Mouse (Mus musculus) ES-E14 (cell line): ENCODE results near the gene Cmya5. TPM values are rescaled to one million over a fixed set of nuclear protein-coding genes. Genes with fewer than 3 reads are reported as not detected.

Experiments
- DNase-seq: peaks from one replicate; pipeline ENCODE4 v3.0.0-alpha.2; 2013; ENCODE audit warnings: low read depth, low spot score
- H3K27ac ChIP-seq: 2 replicates; pipeline ENCODE4 v1.5.1; 2012; ENCODE audit warnings: low read depth, mild to moderate bottlenecking, low read length, moderate library complexity, mixed read lengths; ENCODE audit not compliant: poor library complexity, insufficient read depth, severe bottlenecking
- H3K36me3 ChIP-seq: 2 replicates; pipeline ENCODE4 v1.6.1; 2012; ENCODE audit warnings: mild to moderate bottlenecking, low read length, moderate library complexity, mixed read lengths; ENCODE audit not compliant: control insufficient read depth, poor library complexity, insufficient read depth, severe bottlenecking
- H3K4me1 ChIP-seq, 2 experiments: fragments of 150-350 bp in 1 of 2; sonication (generic) in 1 of 2; 2 replicates each; pipeline ENCODE4 v1.6.1; 2012; ENCODE audit warnings: low read length in 2 of 2, mild to moderate bottlenecking in 1 of 2, mixed read lengths in 1 of 2; ENCODE audit not compliant: control insufficient read depth in 2 of 2, insufficient read depth in 2 of 2, poor library complexity in 1 of 2
- H3K4me3 ChIP-seq, 2 experiments: fragments of 150-350 bp in 1 of 2; sonication (generic) in 1 of 2; 2 replicates each; pipeline ENCODE4 v1.5.1; 2012; ENCODE audit warnings: low read length in 2 of 2, low read depth in 1 of 2, mild to moderate bottlenecking in 1 of 2, mixed read lengths in 1 of 2; ENCODE audit not compliant: insufficient read depth in 1 of 2, poor library complexity in 1 of 2, severe bottlenecking in 1 of 2
- H3K9ac ChIP-seq: 2 replicates; pipeline ENCODE4 v1.6.1; 2012; ENCODE audit warnings: low read depth, mild to moderate bottlenecking, low read length, mixed read lengths; ENCODE audit not compliant: poor library complexity, insufficient read depth, severe bottlenecking
- H3K9me3 ChIP-seq: fragments of 150-350 bp; sonication (generic); 2 replicates; pipeline ENCODE4 v1.6.1; 2012; ENCODE audit warnings: low read depth, mild to moderate bottlenecking, low read length; ENCODE audit not compliant: control insufficient read depth, insufficient read depth
- CHD2 ChIP-seq: IDR thresholded peaks from 2 replicates; pipeline ENCODE4 v1.6.1; 2014; ENCODE audit warnings: mild to moderate bottlenecking, low read depth, low read length, inconsistent platforms
- HCFC1 ChIP-seq: IDR thresholded peaks from 2 replicates; pipeline ENCODE4 v1.6.1; 2012; ENCODE audit warnings: low read length, inconsistent platforms, borderline replicate concordance; ENCODE audit not compliant: insufficient read depth
- MAFK ChIP-seq: IDR thresholded peaks from 2 replicates; pipeline ENCODE4 v1.6.1; 2014; ENCODE audit warnings: mild to moderate bottlenecking, low read depth, low read length, inconsistent platforms; ENCODE audit not compliant: insufficient read depth
- ZC3H11A ChIP-seq: IDR thresholded peaks from 2 replicates; pipeline ENCODE4 v1.6.1; 2012; ENCODE audit warnings: low read depth, mild to moderate bottlenecking, inconsistent platforms, low read length, borderline replicate concordance
- ZNF384 ChIP-seq: IDR thresholded peaks from 2 replicates; pipeline ENCODE4 v1.6.1; 2012; ENCODE audit warnings: low read depth, low read length, inconsistent platforms
- in situ Hi-C, 2 experiments: fragments of 600-800 bp; cut with MboI; formaldehyde crosslinking; loops; one replicate each; pipeline ENCODE4 v1.15.1; 2025; ENCODE audit warnings: low sequenced_read_pairs in 2 of 2, inconsistent platforms in 1 of 2; ENCODE audit not compliant: unreplicated experiment in 2 of 2
- total RNA-seq: library from RNA; depleted of rRNA; stranded (reverse); fragments of 300-350 nt; gene quantifications from 2 replicates; pipeline ENCODE4 v1.2.3, GENCODE M21; 2012

The Cmya5 gene
- total RNA-seq, 1 experiment: 0.49 TPM

DNA sequence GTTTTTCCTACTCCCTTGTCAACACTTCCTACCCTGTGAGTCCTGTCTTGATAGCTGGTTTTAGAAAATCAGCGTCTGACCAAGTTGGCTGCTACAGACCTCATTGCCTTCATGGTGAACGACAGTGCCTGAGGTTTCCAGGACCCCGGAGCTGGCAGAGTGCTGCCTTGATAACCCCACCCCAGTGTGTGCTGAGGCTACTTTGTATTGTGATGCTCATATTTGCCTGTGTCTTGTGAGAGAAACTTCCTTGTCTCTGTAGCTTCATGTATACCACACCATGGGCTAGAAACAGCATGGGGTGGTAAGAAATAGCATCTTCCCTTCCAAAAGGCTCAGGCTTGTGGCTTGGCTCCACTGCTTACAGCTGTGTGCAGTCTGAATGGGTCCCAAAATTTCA, 13.8 kb downstream of the Cmya5 start:
- in situ Hi-C loops: no loop called here
- DNase-seq: no peak
- Histone ChIP-seq H3K9ac (no peak overlapping the region), H3K27ac (no peak overlapping the region), H3K4me1 (no peaks in the 10 kb centered on the region), H3K9me3 (no peaks in the 10 kb centered on the region), H3K4me3 (no peak overlapping the region), H3K36me3 (no peaks in the 10 kb centered on the region)
- no peak for TF ChIP-seq ZC3H11A
- no peak for TF ChIP-seq MAFK
- no peak for TF ChIP-seq CHD2
- TF ChIP-seq HCFC1: no peak
- TF ChIP-seq ZNF384: no peak

DNA sequence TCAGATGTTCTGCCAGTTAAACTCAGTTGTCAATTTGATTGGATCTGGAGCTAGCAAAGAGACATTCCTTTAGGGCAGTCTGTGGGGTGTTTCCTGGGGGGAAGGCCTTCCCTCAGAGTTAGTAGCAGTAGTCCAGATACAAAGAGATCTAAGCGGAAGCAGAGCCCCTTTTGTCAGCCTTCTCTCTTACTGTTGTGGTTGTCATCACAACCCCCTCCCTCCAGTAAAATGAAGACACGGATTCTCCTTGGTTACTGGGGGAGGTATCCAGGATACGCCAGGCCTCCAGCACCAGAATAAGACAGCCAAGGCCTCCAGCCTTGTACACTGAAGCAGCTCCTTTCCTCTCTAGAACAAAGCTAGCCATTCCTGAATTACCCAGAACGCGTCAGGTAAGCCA, 15.6 kb downstream of the Cmya5 start:
- Histone ChIP-seq H3K9me3 (no peaks in the 10 kb centered on the region), H3K4me3 (no peak overlapping the region), H3K27ac (no peak overlapping the region), H3K36me3 (no peaks in the 10 kb centered on the region), H3K9ac (no peak overlapping the region), H3K4me1 (no peaks in the 10 kb centered on the region)
- no peak for DNase-seq
- in situ Hi-C loops: no loop called here
- TF ChIP-seq ZNF384 (no peak), ZC3H11A (no peak)

GRCm38 (mm10) chr13:93128111-93128860, 16.2 kb downstream of the Cmya5 start:
- Histone ChIP-seq H3K27ac (no peak overlapping the region), H3K36me3 (no peaks in the 10 kb centered on the region), H3K9ac (no peak overlapping the region), H3K9me3 (no peaks in the 10 kb centered on the region), H3K4me1 (no peaks in the 10 kb centered on the region), H3K4me3 (no peak overlapping the region)
- TF ChIP-seq MAFK (no peak), CHD2 (no peak), HCFC1 (no peak), ZC3H11A (no peak), ZNF384 (no peak)
- in situ Hi-C loops: no loop called here
- no peak for DNase-seq

DNA sequence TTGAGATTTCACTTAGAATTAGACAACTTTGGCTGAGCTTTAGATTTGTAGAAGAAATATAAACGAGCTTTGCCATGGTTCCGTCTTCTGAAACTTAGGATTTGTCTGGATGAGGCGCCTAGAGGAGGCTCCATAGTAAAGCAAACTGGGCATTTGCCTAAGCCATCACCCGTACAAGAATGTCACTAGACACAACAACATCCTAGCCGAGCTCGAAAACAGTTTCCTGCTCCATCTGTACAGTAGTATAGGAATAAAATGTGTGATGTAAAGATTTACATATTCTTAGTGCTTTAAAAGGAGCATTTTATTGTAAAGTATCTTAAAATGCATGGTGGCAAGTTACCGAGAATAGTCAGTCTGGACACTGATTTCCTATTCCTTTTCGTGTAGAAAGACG, 22.2 kb downstream of the Cmya5 start:
- no peaks in the 10 kb centered on the region for H3K4me1 ChIP-seq
- no peak overlapping the region for H3K4me3 ChIP-seq
- DNase-seq: no peak
- no peak overlapping the region for H3K27ac ChIP-seq
- H3K9me3 ChIP-seq: no peaks in the 10 kb centered on the region
- no peak overlapping the region for H3K9ac ChIP-seq
- H3K36me3 ChIP-seq: no peaks in the 10 kb centered on the region
- TF ChIP-seq HCFC1 (no peak), ZC3H11A (no peak), ZNF384 (no peak), CHD2 (no peak), MAFK (no peak)
- in situ Hi-C loops: no loop called here

DNA sequence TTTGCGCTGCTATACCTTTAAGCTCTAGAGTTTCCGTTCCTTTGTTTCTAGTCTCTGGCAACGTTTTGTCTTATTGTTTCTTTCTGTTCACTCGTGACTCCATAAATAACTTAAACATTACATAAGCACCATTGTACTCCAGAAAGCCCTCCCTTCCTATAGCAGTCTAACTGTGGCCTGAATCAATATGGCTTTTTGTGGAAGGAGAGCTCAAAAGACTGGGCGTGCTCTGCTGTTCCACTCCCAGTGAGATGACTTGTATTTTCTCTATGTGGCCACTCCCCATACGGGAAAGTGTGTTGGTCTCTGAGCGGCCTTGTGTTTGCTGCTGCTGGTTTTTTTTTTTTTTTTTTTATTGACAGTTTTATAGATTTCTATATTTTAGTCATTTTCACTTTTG, 27.3 kb downstream of the Cmya5 start:
- no peaks in the 10 kb centered on the region for H3K4me1 ChIP-seq
- no peaks in the 10 kb centered on the region for H3K9me3 ChIP-seq
- TF ChIP-seq CHD2 (no peak), ZNF384 (no peak), ZC3H11A (no peak), MAFK (no peak), HCFC1 (no peak)
- H3K4me3 ChIP-seq: no peak overlapping the region
- in situ Hi-C loops: no loop called here
- H3K27ac ChIP-seq: no peak overlapping the region
- no peak overlapping the region for H3K9ac ChIP-seq
- DNase-seq: no peak
- no peaks in the 10 kb centered on the region for H3K36me3 ChIP-seq
